Mouse (Mus musculus) liver, embryonic 11.5 days (tissue): ENCODE data around the gene Cdc42ep1. TPM values are rescaled to one million over a fixed set of nuclear protein-coding genes. Genes with fewer than 3 reads are reported as not detected.

Experiments
- ATAC-seq: fragments of 200-750 bp; cut with Nextera tagmentation; replicated peaks from 2 replicates; pipeline ENCODE4 v1.8.0; 2017; ENCODE audit warnings: moderate number of reproducible peaks, mild to moderate bottlenecking, moderate TSS enrichment, moderate library complexity; ENCODE audit not compliant: low FRiP score
- DNase-seq: peaks from one replicate; pipeline ENCODE4 v3.0.0-alpha.2; 2017; ENCODE audit warnings: low spot score
- H3K27ac ChIP-seq: fragments of 300-500 bp; sonication (generic); 2 replicates; pipeline ENCODE4 v1.5.1; 2014; ENCODE audit warnings: mild to moderate bottlenecking, low read depth, low read length, control low read depth
- H3K27me3 ChIP-seq: fragments of 300-500 bp; sonication (generic); replicated peaks from 2 replicates; pipeline ENCODE4 v1.6.1; 2014; ENCODE audit warnings: low read length, mixed read lengths; ENCODE audit not compliant: control insufficient read depth, insufficient read depth
- H3K36me3 ChIP-seq: fragments of 300-500 bp; sonication (generic); 2 replicates; pipeline ENCODE4 v1.6.1; 2014; ENCODE audit warnings: mild to moderate bottlenecking, low read length, moderate library complexity, mixed read lengths; ENCODE audit not compliant: control insufficient read depth, insufficient read depth
- H3K4me1 ChIP-seq: fragments of 300-500 bp; sonication (generic); replicated peaks from 2 replicates; pipeline ENCODE4 v1.6.1; 2014; ENCODE audit warnings: low read length, mixed read lengths; ENCODE audit not compliant: control insufficient read depth, insufficient read depth
- H3K4me2 ChIP-seq: fragments of 300-500 bp; sonication (generic); 2 replicates; pipeline ENCODE4 v1.6.1; 2014; ENCODE audit warnings: mild to moderate bottlenecking, control low read depth, moderate library complexity
- H3K4me3 ChIP-seq: fragments of 300-500 bp; sonication (generic); 2 replicates; pipeline ENCODE4 v1.5.1; 2014; ENCODE audit warnings: low read depth, low read length, control low read depth
- H3K9ac ChIP-seq: fragments of 300-500 bp; sonication (generic); 2 replicates; pipeline ENCODE4 v1.6.1; 2014; ENCODE audit warnings: low read depth, low read length, control low read depth
- H3K9me3 ChIP-seq: fragments of 300-500 bp; sonication (generic); 2 replicates; pipeline ENCODE4 v1.6.1; 2016; ENCODE audit warnings: low read length, inconsistent platforms, mixed read lengths; ENCODE audit not compliant: control insufficient read depth
- WGBS: fragments of 180-500 bp; shearing (Covaris S2); extraction: QIAGEN DNeasy Blood & Tissue Kit; methylation state at CpG from one replicate; pipeline ENCODE4 v1.1.7; 2014; 5-methylcytosine and 5-hydroxymethylcytosine counted together
- polyA plus RNA-seq: library from polyadenylated mRNA; unstranded; fragments of >200 nt; fragmentation: Nextera tagmentation; extraction: Ambion mirVana; gene quantifications from 2 replicates; pipeline ENCODE4 v1.2.1, GENCODE M21; 2014

Gene Cdc42ep1
- polyA plus RNA-seq, 1 experiment from 2014 or later = 23.9 TPM

GRCm38 (mm10) chr15:78894726-78895125 lies 52.3 kb downstream of the Cdc42ep1 start:
- Histone ChIP-seq H3K27me3 (no peaks in the 10 kb centered on the region), H3K27ac (peak overlapping the region; percentile 76), H3K9me3 (no peaks in the 10 kb centered on the region), H3K4me3 (0 out of 2 replicates have a peak overlapping the region, but pooled peaks have one; percentile 6), H3K9ac (peak overlapping the region; percentile 34; the same call in 1 of the 2 replicates), H3K4me2 (peak overlapping the region; percentile 49), H3K4me1 (peaks cover 79% of the 10 kb centered on the region), H3K36me3 (peaks cover 11% of the 10 kb centered on the region; the same call in 1 of the 2 replicates)
- 49% methylated on average over 13 of the region's 13 CpGs for WGBS
- ATAC-seq (no peak), DNase-seq (no peak)

- H3K27ac ChIP-seq = peak overlapping the region; percentile 94
- peaks cover 76% of the 10 kb centered on the region for H3K4me1 ChIP-seq
- H3K9me3 ChIP-seq = no peaks in the 10 kb centered on the region
- DNase-seq = no peak
- H3K4me3 ChIP-seq = peak overlapping the region; percentile 24
- peak overlapping the region; percentile 96 for H3K4me2 ChIP-seq
- ATAC-seq = no peak
- H3K9ac ChIP-seq = peak overlapping the region; percentile 49
- peaks cover 11% of the 10 kb centered on the region; the same call in 1 of the 2 replicates for H3K36me3 ChIP-seq
- WGBS = 57% methylated on average over 2 of the region's 2 CpGs
- H3K27me3 ChIP-seq = no peaks in the 10 kb centered on the region
Measured at GRCm38 (mm10) chr15:78895741-78896140, 53.3 kb downstream of the Cdc42ep1 start.

GRCm38 (mm10) chr15:78896149-78896548 lies 53.7 kb downstream of the Cdc42ep1 start:
- WGBS = 69% methylated on average over 3 of the region's 3 CpGs
- Histone ChIP-seq H3K4me1 (peaks cover 81% of the 10 kb centered on the region), H3K27ac (peak overlapping the region; percentile 94), H3K36me3 (peaks cover 11% of the 10 kb centered on the region; the same call in 1 of the 2 replicates), H3K9ac (peak overlapping the region; percentile 49), H3K9me3 (no peaks in the 10 kb centered on the region), H3K27me3 (no peaks in the 10 kb centered on the region), H3K4me2 (peak overlapping the region; percentile 96), H3K4me3 (peak overlapping the region; percentile 24)
- DNase-seq (no peak), ATAC-seq (peak; percentile 30; the same call in 1 of the 2 replicates)

GRCm38 (mm10) chr15:78897488-78897887 lies 55.1 kb downstream of the Cdc42ep1 start:
- Histone ChIP-seq H3K36me3 (peaks cover 5% of the 10 kb centered on the region; the same call in 1 of the 2 replicates), H3K9me3 (no peaks in the 10 kb centered on the region), H3K4me2 (peak overlapping the region; percentile 96), H3K27me3 (no peaks in the 10 kb centered on the region), H3K27ac (peak overlapping the region; percentile 94), H3K4me1 (peaks cover 77% of the 10 kb centered on the region), H3K4me3 (peak overlapping the region; percentile 31), H3K9ac (peak overlapping the region; percentile 45; the same call in 1 of the 2 replicates)
- no peak for DNase-seq
- 57% methylated on average over 4 of the region's 4 CpGs for WGBS
- ATAC-seq = no peak; the same call in 1 of the 2 replicates

- DNase-seq = no peak
- H3K4me2 ChIP-seq = peak overlapping the region; percentile 96
- WGBS = 35% methylated on average over 6 of the region's 6 CpGs
- peaks cover 69% of the 10 kb centered on the region for H3K4me1 ChIP-seq
- H3K36me3 ChIP-seq = peaks cover 7% of the 10 kb centered on the region
- peak overlapping the region; percentile 94 for H3K27ac ChIP-seq
- H3K27me3 ChIP-seq = no peaks in the 10 kb centered on the region
- peak overlapping the region; percentile 65 for H3K4me3 ChIP-seq
- no peak for ATAC-seq
- H3K9me3 ChIP-seq = no peaks in the 10 kb centered on the region
- peak overlapping the region; percentile 83 for H3K9ac ChIP-seq
Measured at GRCm38 (mm10) chr15:78898507-78899001, 56.1 kb downstream of the Cdc42ep1 start.

GRCm38 (mm10) chr15:78899409-78899739 lies 57.0 kb downstream of the Cdc42ep1 start, which contains the start of gene Gm49510:
Gene Gm49510 (plus strand): TSS chr15:78899667.
- no peak for DNase-seq
- Histone ChIP-seq H3K4me1 (peaks cover 62% of the 10 kb centered on the region), H3K36me3 (peaks cover 13% of the 10 kb centered on the region), H3K9me3 (no peaks in the 10 kb centered on the region), H3K4me2 (peak within 1 kb of the TSS; percentile 96), H3K9ac (peak within 1 kb of the TSS; percentile 83), H3K27ac (peak within 1 kb of the TSS; percentile 94), H3K27me3 (no peaks in the 10 kb centered on the region), H3K4me3 (peak within 1 kb of the TSS; percentile 65)
- ATAC-seq = no peak
- WGBS = 2% methylated on average over 16 of the region's 20 CpGs

GRCm38 (mm10) chr15:78899740-78900584 lies 57.5 kb downstream of the Cdc42ep1 start, which contains the start of gene Sh3bp1:
Gene Sh3bp1 (plus strand): TSS chr15:78899768.
- Histone ChIP-seq H3K9ac (peak within 1 kb of the TSS; percentile 83), H3K4me3 (peak within 1 kb of the TSS; percentile 65), H3K9me3 (no peaks in the 10 kb centered on the region), H3K36me3 (peaks cover 16% of the 10 kb centered on the region), H3K27ac (peak within 1 kb of the TSS; percentile 94), H3K4me2 (peak within 1 kb of the TSS; percentile 96), H3K27me3 (no peaks in the 10 kb centered on the region), H3K4me1 (peaks cover 56% of the 10 kb centered on the region)
- ATAC-seq (peak; percentile 67), DNase-seq (peak; percentile 87)
- under 1% methylated on average over 47 of the region's 47 CpGs for WGBS
